Mouse (Mus musculus) forebrain, embryonic 16.5 days (tissue): ENCODE measurements at regions not wholly inside any gene's neighbourhood (a gene's known extent, or its start where the extent isn't known, plus 50 kb on each side); places are given as distances from the start of the nearest gene placed in this dataset.

Experiments used
- ATAC-seq: fragments of 200-750 bp; cut with Nextera tagmentation; 2 replicates; pipeline ENCODE4 v1.8.0; 2017; ENCODE audit warnings: mild to moderate bottlenecking, moderate library complexity
- H3K27ac ChIP-seq: fragments of 300-500 bp; sonication (generic); 2 replicates; pipeline ENCODE4 v1.5.1; 2014; ENCODE audit warnings: low read length, control low read depth
- H3K27me3 ChIP-seq: fragments of 300-500 bp; sonication (generic); replicated peaks from 2 replicates; pipeline ENCODE4 v1.6.1; 2014; ENCODE audit warnings: low read length; ENCODE audit not compliant: control insufficient read depth, insufficient read depth
- H3K36me3 ChIP-seq: fragments of 300-500 bp; sonication (generic); 2 replicates; pipeline ENCODE4 v1.6.1; 2014; ENCODE audit not compliant: control insufficient read depth, insufficient read depth
- H3K4me1 ChIP-seq: fragments of 300-500 bp; sonication (generic); replicated peaks from 2 replicates; pipeline ENCODE4 v1.6.1; 2014; ENCODE audit warnings: low read length; ENCODE audit not compliant: control insufficient read depth, insufficient read depth
- H3K4me2 ChIP-seq: fragments of 300-500 bp; sonication (generic); 2 replicates; pipeline ENCODE4 v1.6.1; 2014; ENCODE audit warnings: mild to moderate bottlenecking, low read length, control low read depth
- H3K4me3 ChIP-seq: fragments of 300-500 bp; sonication (generic); replicated peaks from 2 replicates; pipeline ENCODE4 v1.5.1; 2014; ENCODE audit warnings: mild to moderate bottlenecking, low read length, control low read depth
- H3K9ac ChIP-seq: fragments of 300-500 bp; sonication (generic); replicated peaks from 2 replicates; pipeline ENCODE4 v1.6.1; 2014; ENCODE audit warnings: low read depth, low read length, control low read depth
- H3K9me3 ChIP-seq: fragments of 300-500 bp; sonication (generic); 2 replicates; pipeline ENCODE4 v1.6.1; 2016; ENCODE audit warnings: low read length; ENCODE audit not compliant: control insufficient read depth
- WGBS: fragments of 180-500 bp; shearing (Covaris S2); extraction: QIAGEN DNeasy Blood & Tissue Kit; methylation state at CpG from one replicate; pipeline ENCODE4 v1.1.7; 2014; 5-methylcytosine and 5-hydroxymethylcytosine counted together

DNA sequence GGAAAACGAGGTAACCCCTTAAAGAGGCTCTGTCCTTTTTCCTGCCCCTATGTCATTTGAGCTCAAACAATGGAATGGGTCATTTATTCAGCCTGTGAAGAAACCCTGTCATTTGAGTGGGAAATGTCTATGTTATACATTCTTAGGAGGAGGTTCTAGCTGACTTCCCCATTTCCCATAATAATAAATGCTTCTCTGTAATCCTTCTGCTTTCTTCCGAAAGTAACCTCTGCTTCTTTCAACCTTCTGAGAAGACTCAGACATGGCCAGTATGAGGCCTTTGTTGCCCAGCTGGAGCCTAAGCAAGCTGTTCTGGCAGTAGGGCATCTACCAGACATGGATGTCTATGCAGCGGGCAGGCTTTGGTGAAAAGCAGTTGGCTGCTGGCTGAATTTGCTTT, 150.2 kb upstream of the Pik3r1 start:
- Histone ChIP-seq H3K27me3 (no peaks in the 10 kb centered on the region), H3K9me3 (no peaks in the 10 kb centered on the region), H3K4me3 (no peak overlapping the region), H3K9ac (no peak overlapping the region), H3K4me1 (peaks cover 9% of the 10 kb centered on the region; the same call in 1 of the 2 replicates), H3K4me2 (no peak overlapping the region), H3K36me3 (no peaks in the 10 kb centered on the region), H3K27ac (no peak overlapping the region)
- ATAC-seq: no peak
- WGBS: 73% methylated on average over 3 of the region's 3 CpGs

DNA sequence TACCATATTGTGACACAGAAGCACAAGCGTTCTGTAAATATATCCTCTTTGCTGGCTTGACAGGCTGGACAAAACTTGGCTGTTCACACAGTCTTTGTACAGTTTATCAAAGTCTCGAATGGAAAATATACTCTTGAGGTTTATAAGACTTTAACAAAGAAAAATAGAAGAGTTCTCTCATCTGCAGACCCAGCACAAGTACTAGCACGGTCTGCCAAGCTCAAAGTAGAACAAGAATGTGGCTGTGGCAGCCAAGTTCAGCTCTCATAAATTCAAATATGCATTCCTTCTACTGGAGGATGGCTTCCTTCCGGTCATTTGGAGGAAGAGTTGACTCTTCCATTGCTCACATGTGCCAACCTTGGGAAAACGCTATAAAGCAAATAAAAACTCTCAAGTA, 151.2 kb upstream of the Pik3r1 start:
- peaks cover 9% of the 10 kb centered on the region; the same call in 1 of the 2 replicates for H3K4me1 ChIP-seq
- no peaks in the 10 kb centered on the region for H3K9me3 ChIP-seq
- no peak for ATAC-seq
- WGBS: 86% methylated on average over 5 of the region's 5 CpGs
- H3K4me2 ChIP-seq: no peak overlapping the region
- H3K27ac ChIP-seq: no peak overlapping the region
- no peak overlapping the region for H3K4me3 ChIP-seq
- H3K27me3 ChIP-seq: no peaks in the 10 kb centered on the region
- H3K9ac ChIP-seq: no peak overlapping the region
- no peaks in the 10 kb centered on the region for H3K36me3 ChIP-seq

DNA sequence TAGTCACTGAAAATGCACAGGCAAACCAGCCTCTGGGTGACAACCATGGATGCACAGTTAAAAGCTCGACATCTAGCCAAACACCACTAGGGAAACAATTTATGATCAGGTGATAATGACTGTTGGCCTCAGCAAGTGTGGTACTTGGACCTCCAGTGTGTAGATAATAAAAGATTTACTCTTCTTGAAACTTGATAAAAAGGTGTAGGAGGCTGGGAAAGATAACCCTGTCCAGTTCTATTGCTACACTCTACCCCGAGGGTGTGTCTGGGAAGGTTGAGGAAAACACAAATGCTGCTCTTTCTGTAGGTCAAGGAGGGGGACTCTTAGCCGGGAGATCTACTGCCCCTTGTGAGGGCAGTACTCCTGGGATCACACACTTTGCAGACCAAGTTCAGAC, 152.4 kb upstream of the Pik3r1 start:
- Histone ChIP-seq H3K4me3 (no peak overlapping the region), H3K27ac (no peak overlapping the region), H3K9ac (no peak overlapping the region), H3K9me3 (no peaks in the 10 kb centered on the region), H3K4me1 (peaks cover 3% of the 10 kb centered on the region; the same call in 1 of the 2 replicates), H3K36me3 (no peaks in the 10 kb centered on the region), H3K27me3 (no peaks in the 10 kb centered on the region), H3K4me2 (no peak overlapping the region)
- ATAC-seq: no peak
- WGBS: 92% methylated on average over 3 of the region's 3 CpGs

DNA sequence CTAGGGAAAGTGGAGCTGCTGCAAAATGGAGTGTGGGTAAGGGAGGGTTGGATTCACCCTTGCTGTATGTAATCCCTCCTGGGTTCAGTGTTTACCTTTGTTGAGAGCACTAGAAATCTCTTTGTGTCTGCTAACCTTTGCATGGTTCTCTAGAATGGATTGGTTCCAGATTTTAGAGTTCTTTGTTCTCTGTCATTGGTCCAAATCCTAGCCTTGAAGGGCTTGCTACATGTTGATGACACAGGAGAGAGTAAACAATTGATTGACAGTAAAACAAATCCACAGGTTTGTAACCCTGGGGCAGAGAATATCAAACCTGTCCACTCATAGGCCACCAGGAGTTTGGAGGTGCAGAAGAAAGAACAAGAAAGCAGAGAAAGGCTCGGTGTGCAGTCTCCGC, 156.6 kb upstream of the Pik3r1 start:
- H3K4me1 ChIP-seq: no peaks in the 10 kb centered on the region
- H3K9me3 ChIP-seq: no peaks in the 10 kb centered on the region
- WGBS: 97% methylated on average over 2 of the region's 2 CpGs
- H3K27me3 ChIP-seq: no peaks in the 10 kb centered on the region
- no peak overlapping the region for H3K4me3 ChIP-seq
- ATAC-seq: no peak
- no peak overlapping the region for H3K4me2 ChIP-seq
- no peak overlapping the region for H3K9ac ChIP-seq
- no peak overlapping the region for H3K27ac ChIP-seq
- H3K36me3 ChIP-seq: no peaks in the 10 kb centered on the region

DNA sequence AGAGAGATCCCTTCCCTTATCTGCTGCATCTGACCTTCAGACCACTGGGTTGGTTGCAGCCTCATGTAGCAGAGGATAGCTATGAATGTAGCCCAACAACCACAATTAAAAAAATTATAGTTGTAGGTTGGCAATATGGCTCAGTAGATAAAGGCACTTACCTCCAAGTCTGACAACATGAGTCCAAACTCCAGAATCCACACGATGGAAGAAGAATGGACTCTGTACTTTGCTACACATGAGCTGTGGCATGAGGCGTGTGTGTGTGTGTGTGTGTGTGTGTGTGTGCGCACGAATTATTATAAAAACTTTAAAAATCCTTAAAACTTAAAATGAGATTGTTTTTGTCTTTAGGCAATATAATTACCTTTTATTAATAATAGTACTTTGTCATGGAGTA, 163.2 kb upstream of the Pik3r1 start:
- Histone ChIP-seq H3K4me2 (no peak overlapping the region), H3K9me3 (no peaks in the 10 kb centered on the region), H3K4me3 (no peak overlapping the region), H3K9ac (no peak overlapping the region), H3K27me3 (no peaks in the 10 kb centered on the region), H3K36me3 (no peaks in the 10 kb centered on the region), H3K4me1 (no peaks in the 10 kb centered on the region), H3K27ac (no peak overlapping the region)
- no peak for ATAC-seq
- WGBS: 96% methylated on average over 4 of the region's 4 CpGs

DNA sequence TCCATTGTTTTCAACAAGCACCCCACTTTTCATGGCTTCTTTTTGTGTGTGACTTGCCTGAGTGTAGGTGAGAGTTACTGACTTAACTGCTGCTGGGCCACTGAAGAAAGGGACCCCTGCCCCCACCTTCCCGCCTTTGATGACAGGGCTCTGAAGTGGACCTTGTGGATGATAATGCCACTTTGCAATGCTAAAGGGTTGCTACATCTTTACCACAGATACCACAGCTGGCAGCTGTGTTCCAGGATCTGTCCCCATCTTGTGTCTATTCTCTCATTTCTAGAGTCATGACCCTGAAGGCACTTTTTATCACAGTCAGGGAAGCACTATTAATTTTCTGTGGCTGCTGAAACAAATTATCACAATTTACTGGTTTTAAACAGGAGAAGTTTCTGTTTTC, 163.9 kb upstream of the Pik3r1 start:
- H3K36me3 ChIP-seq: no peaks in the 10 kb centered on the region
- no peak overlapping the region for H3K27ac ChIP-seq
- H3K9me3 ChIP-seq: no peaks in the 10 kb centered on the region
- ATAC-seq: no peak
- H3K4me2 ChIP-seq: no peak overlapping the region
- H3K4me1 ChIP-seq: no peaks in the 10 kb centered on the region
- no peak overlapping the region for H3K4me3 ChIP-seq
- WGBS: 91% methylated on average over 1 of the region's 1 CpGs
- no peak overlapping the region for H3K9ac ChIP-seq
- H3K27me3 ChIP-seq: no peaks in the 10 kb centered on the region

DNA sequence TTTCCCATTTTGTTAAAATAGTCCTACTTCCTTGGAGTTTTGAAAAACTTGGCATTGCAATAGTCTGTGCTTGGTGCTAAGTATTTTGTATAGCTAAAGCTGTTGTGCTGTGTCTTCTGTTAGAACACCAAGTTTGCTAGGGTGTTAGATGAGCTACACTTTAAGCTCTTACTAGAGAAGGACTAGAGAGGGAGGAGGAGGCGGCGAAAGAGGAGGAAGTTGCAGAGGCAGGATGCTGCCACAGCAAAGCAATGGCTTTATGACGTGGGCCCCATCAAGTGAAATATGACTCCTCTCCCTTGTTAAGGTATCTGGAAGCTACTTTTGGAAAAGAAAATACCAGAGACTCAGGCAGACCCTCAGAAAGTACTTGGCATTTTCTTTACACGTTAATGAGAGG, 167.8 kb upstream of the Pik3r1 start:
- 49% methylated on average over 4 of the region's 4 CpGs for WGBS
- no peaks in the 10 kb centered on the region for H3K36me3 ChIP-seq
- no peak overlapping the region for H3K9ac ChIP-seq
- H3K4me2 ChIP-seq: no peak overlapping the region
- no peak overlapping the region for H3K27ac ChIP-seq
- H3K9me3 ChIP-seq: 0 out of 2 replicates have a peak, but pooled peaks cover 4% of the 10 kb centered on the region
- H3K4me3 ChIP-seq: no peak overlapping the region
- H3K27me3 ChIP-seq: no peaks in the 10 kb centered on the region
- no peak for ATAC-seq
- no peaks in the 10 kb centered on the region for H3K4me1 ChIP-seq

DNA sequence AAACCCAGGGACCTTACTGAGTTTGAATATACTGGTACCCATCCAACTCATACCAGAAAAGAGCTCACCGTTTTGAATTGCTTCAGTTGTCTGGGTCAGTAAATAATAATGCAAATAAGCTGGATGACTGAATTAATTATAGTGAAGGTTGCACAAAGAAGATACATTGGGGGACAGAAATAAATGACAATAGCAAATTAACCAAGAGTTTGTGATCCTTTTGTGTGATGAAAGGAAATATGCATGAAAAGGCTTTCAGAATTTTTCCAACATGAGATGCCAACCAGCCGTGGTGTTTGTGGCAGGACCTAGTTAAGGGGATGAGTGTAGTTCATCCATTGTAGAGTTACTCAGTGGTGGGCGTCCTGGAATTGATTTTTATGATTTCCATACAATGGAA, 186.5 kb upstream of the Pik3r1 start:
- Histone ChIP-seq H3K9ac (no peak overlapping the region), H3K4me3 (no peak overlapping the region), H3K36me3 (no peaks in the 10 kb centered on the region), H3K4me2 (no peak overlapping the region), H3K27me3 (no peaks in the 10 kb centered on the region), H3K9me3 (no peaks in the 10 kb centered on the region), H3K4me1 (no peaks in the 10 kb centered on the region), H3K27ac (no peak overlapping the region)
- no peak for ATAC-seq
- WGBS: 30% methylated on average over 3 of the region's 3 CpGs

DNA sequence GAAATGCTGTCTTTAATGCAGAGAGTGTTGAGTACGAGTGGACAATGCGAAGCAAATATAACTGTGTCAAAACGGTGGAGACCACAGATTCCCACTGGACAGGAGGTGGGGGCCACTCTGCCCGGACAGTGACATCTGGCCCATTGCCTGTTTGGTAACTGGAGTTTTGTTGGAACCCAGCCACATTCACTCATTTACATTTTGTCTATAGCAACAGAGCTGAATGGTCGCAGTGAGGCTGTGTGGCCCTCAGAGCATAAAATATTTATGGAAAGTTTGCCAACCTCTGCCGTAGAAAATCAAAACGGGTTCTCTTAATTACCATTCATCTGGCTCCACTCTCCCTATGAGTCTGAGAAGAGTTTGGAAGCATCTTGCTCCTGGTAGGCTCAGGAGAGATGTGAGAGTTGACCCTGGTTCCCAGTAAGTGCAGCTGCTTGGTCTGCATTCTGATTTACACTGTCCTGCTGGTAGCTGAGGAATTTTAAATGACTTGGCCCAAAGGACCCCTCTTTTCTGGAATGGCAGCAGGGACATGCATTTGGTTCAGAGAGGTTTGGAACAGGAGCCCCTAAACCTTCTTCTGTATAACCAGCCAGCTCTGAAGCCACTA, 187.9 kb upstream of the Pik3r1 start:
- H3K36me3 ChIP-seq: no peaks in the 10 kb centered on the region
- H3K9ac ChIP-seq: no peak overlapping the region
- no peaks in the 10 kb centered on the region for H3K27me3 ChIP-seq
- peak; percentile 28; the same call in 1 of the 2 replicates for ATAC-seq
- no peak overlapping the region for H3K4me3 ChIP-seq
- no peaks in the 10 kb centered on the region for H3K4me1 ChIP-seq
- H3K9me3 ChIP-seq: no peaks in the 10 kb centered on the region
- H3K27ac ChIP-seq: no peak overlapping the region
- whole genome bisulfite sequencing: 41% methylated on average over 7 of the region's 7 CpGs
- no peak overlapping the region for H3K4me2 ChIP-seq

DNA sequence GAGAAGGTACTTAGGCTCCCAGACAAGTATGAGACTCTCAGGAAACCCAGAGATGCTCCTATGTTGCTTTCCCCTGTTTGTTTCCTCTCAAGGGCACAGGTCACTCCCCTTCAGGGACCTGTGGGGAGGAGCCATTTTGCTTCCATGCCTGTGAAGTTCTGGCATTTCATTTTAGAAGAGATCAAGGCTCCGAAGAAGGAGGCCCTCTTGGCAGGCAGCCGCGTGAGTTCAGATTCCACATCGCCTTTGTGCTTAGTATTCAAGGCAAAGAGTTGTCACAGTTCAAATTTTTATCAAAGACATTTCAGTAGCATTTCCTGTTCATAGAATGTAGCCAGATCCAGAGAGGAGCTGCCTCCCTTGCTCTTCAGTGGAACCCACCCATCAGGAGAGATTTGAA, 189.8 kb upstream of the Pik3r1 start:
- Histone ChIP-seq H3K4me3 (no peak overlapping the region), H3K27ac (no peak overlapping the region), H3K36me3 (no peaks in the 10 kb centered on the region), H3K9ac (no peak overlapping the region), H3K4me2 (no peak overlapping the region), H3K27me3 (no peaks in the 10 kb centered on the region), H3K4me1 (no peaks in the 10 kb centered on the region), H3K9me3 (no peaks in the 10 kb centered on the region)
- no peak for ATAC-seq
- WGBS: 79% methylated on average over 4 of the region's 4 CpGs
